ENCODE assay signal across 15 mouse cellular contexts in the genomic region with DNA sequence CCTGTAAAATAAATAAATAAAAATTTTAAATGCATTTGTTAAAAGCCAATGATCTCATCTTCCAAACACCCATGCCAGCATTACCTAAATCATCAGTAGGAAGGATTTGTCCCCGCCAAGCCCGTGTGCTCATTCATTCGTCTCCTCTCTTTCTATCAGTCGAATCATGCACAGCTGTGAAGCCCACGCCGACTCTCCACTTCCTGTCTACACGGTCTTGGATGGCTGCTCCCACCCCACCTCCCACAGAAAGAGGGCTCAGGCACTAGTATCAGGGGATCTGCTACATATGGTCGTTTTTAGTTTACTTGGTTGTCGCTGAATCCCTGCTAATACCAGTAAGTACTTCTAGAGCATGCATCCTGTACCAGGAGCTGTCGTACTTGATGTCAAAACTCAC.
"Had no signal": no experiment of that assay in that cellular context is flagged by ENCODE, and none has a peak within 500 bp of the region (broad histone marks: within the 10 kb centered on the region; RNA-seq: fewer than 3 reads in every experiment).

No protein-coding gene starts in this region.

- H3K36me3 ChIP-seq: intestine, embryonic 15.5 days; limb, embryonic 12.5 days; liver, embryonic 13.5 days; lung, embryonic 15.5 days had no signal

- ATAC-seq: intestine, embryonic 15.5 days; liver, postnatal 0 days; midbrain, embryonic 16.5 days had no signal

- H3K4me3 ChIP-seq: intestine, embryonic 15.5 days; layer of hippocampus, adult 2 months; limb, embryonic 12.5 days; liver, embryonic 13.5 days; lung, embryonic 15.5 days; megakaryocyte, embryonic 14.5 days had no signal

- H3K4me1 ChIP-seq: liver, embryonic 13.5 days; megakaryocyte, embryonic 14.5 days had no signal

- DNase-seq: kidney, adult 8-10 months; liver; liver, embryonic 13.5 days; liver, postnatal 0 days; lung, postnatal 14 days; right cerebral cortex, postnatal 14 days; thymus, adult 18-20 months; thymus, postnatal 25 days had no signal

- H3K9me3 ChIP-seq: intestine, embryonic 15.5 days; limb, embryonic 12.5 days; liver, embryonic 13.5 days; lung, embryonic 15.5 days; megakaryocyte, embryonic 14.5 days had no signal

- H3K27ac ChIP-seq: intestine, embryonic 15.5 days; layer of hippocampus, adult 2 months; limb, embryonic 12.5 days; liver, embryonic 13.5 days; lung, embryonic 15.5 days; macrophage had no signal

- H3K9ac ChIP-seq: intestine, embryonic 15.5 days; limb, embryonic 12.5 days; liver, embryonic 13.5 days; liver, postnatal 0 days; lung, embryonic 15.5 days had no signal

- H3K4me2 ChIP-seq: intestine, embryonic 15.5 days; limb, embryonic 12.5 days; liver, embryonic 13.5 days; lung, embryonic 15.5 days had no signal

- H3K27me3 ChIP-seq: intestine, embryonic 15.5 days; lung, embryonic 15.5 days had no signal
